Mouse (Mus musculus) embryonic facial prominence, embryonic 14.5 days (tissue): ENCODE measurements around the gene Rrp15. TPM values are rescaled to one million over a fixed set of nuclear protein-coding genes. Genes with fewer than 3 reads are reported as not detected.
A peak's percentile ranks its signal among the peaks of the same experiment; 100 is the strongest.

ENCODE experiments used
- ATAC-seq: fragments of 200-750 bp; cut with Nextera tagmentation; 2 replicates; pipeline ENCODE4 v1.8.0; 2017; ENCODE audit warnings: low read depth, moderate number of reproducible peaks, moderate TSS enrichment
- DNase-seq: peaks from one replicate; pipeline ENCODE4 v3.0.0-alpha.2; 2015; ENCODE audit warnings: low spot score
- H3K27ac ChIP-seq: fragments of 300-500 bp; sonication (generic); replicated peaks from 2 replicates; pipeline ENCODE4 v1.5.1; 2014; ENCODE audit warnings: low read depth, mild to moderate bottlenecking, low read length, moderate library complexity
- H3K27me3 ChIP-seq: fragments of 300-500 bp; sonication (generic); replicated peaks from 2 replicates; pipeline ENCODE4 v1.6.1; 2014; ENCODE audit warnings: low read length; ENCODE audit not compliant: control insufficient read depth, insufficient read depth
- H3K36me3 ChIP-seq: fragments of 300-500 bp; sonication (generic); 2 replicates; pipeline ENCODE4 v1.6.1; 2014; ENCODE audit warnings: low read length, mixed read lengths; ENCODE audit not compliant: control insufficient read depth, insufficient read depth
- H3K4me1 ChIP-seq: fragments of 300-500 bp; sonication (generic); 2 replicates; pipeline ENCODE4 v1.6.1; 2014; ENCODE audit warnings: antibody characterized with exemption, low read length; ENCODE audit not compliant: control insufficient read depth, insufficient read depth
- H3K4me2 ChIP-seq: fragments of 300-500 bp; sonication (generic); 2 replicates; pipeline ENCODE4 v1.6.1; 2014; ENCODE audit warnings: low read depth, mild to moderate bottlenecking, low read length, moderate library complexity, mixed read lengths
- H3K4me3 ChIP-seq: fragments of 300-500 bp; sonication (generic); 2 replicates; pipeline ENCODE4 v1.5.1; 2014; ENCODE audit warnings: low read depth, mild to moderate bottlenecking, low read length
- H3K9ac ChIP-seq: fragments of 300-500 bp; sonication (generic); 2 replicates; pipeline ENCODE4 v1.6.1; 2014; ENCODE audit warnings: low read depth, mild to moderate bottlenecking, low read length, moderate library complexity, mixed read lengths
- H3K9me3 ChIP-seq: fragments of 300-500 bp; sonication (generic); 2 replicates; pipeline ENCODE4 v1.6.1; 2016; ENCODE audit warnings: low read length; ENCODE audit not compliant: control insufficient read depth
- WGBS: fragments of 180-500 bp; shearing (Covaris S2); extraction: QIAGEN DNeasy Blood & Tissue Kit; methylation state at CpG from one replicate; pipeline ENCODE4 v1.1.7; 2014; 5-methylcytosine and 5-hydroxymethylcytosine counted together
- polyA plus RNA-seq: library from polyadenylated mRNA; unstranded; fragments of >200 nt; fragmentation: Nextera tagmentation; extraction: Ambion mirVana; gene quantifications from 2 replicates; pipeline ENCODE4 v1.2.1, GENCODE M21; 2014

Gene Rrp15
- polyA plus RNA-seq, 1 experiment from 2014 or later: 59.7 TPM

- H3K36me3 ChIP-seq: peaks cover 29% of the 10 kb centered on the region
- H3K4me1 ChIP-seq: no peaks in the 10 kb centered on the region
- ATAC-seq (peak; percentile 75), DNase-seq (peak; percentile 88)
- WGBS: 27% methylated on average over 12 of the region's 12 CpGs
- no peak overlapping the region for H3K4me3 ChIP-seq
- no peak overlapping the region for H3K9ac ChIP-seq
- peak overlapping the region; percentile 18; the same call in 1 of the 2 replicates for H3K4me2 ChIP-seq
- no peaks in the 10 kb centered on the region for H3K9me3 ChIP-seq
- H3K27ac ChIP-seq: no peak overlapping the region
- H3K27me3 ChIP-seq: no peaks in the 10 kb centered on the region
These were observed 27.3 kb downstream of the Rrp15 start for GRCm38 (mm10) chr1:186721846-186722245.

DNA sequence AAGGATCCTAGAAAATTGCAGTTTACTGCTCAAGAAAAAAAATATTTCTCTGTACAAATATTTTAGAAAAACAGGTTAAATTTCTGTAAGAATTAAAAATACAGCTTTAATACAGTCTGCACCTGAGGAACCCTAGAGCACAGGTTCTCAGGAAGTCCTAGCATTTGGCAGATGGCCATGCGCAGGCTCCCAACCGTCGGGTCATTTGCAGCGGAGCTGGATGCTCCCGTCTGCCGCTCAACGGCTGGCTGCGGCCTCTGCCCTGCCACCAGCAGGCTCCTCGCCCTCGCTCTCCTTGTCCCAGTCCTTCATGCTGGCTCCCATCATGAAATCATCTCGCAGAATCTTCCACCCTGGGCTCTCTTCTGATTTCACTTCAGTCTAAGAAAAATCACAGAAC is 28.0 kb downstream of the Rrp15 start:
- ATAC-seq: no peak
- no peaks in the 10 kb centered on the region for H3K27me3 ChIP-seq
- H3K4me1 ChIP-seq: no peaks in the 10 kb centered on the region
- H3K27ac ChIP-seq: no peak overlapping the region
- 91% methylated on average over 11 of the region's 11 CpGs for WGBS
- H3K4me2 ChIP-seq: no peak overlapping the region
- H3K36me3 ChIP-seq: peaks cover 29% of the 10 kb centered on the region
- H3K9me3 ChIP-seq: no peaks in the 10 kb centered on the region
- no peak overlapping the region for H3K4me3 ChIP-seq
- H3K9ac ChIP-seq: no peak overlapping the region
- DNase-seq: no peak

DNA sequence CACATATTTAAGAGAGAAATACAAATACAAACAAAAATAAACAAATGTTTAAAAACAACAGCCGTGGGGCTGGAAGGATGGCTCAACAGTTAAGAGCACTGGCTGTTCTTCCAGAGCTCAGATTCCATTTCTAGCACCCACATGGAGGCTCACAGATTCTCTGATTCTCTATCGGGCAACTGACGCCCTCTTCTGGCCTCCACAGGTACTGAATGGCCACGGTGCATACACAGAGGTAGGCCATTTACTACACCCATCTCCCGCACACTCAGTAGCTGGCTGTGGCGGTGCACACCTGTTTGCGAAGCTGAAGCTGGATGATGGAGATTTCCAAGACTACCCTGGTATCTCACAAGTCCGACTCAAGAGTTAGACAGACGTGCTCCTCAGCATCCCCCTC is 29.4 kb downstream of the Rrp15 start:
- no peak overlapping the region for H3K4me2 ChIP-seq
- H3K9ac ChIP-seq: no peak overlapping the region
- no peak overlapping the region for H3K27ac ChIP-seq
- WGBS: 96% methylated on average over 9 of the region's 9 CpGs
- H3K4me1 ChIP-seq: no peaks in the 10 kb centered on the region
- H3K4me3 ChIP-seq: no peak overlapping the region
- no peak for ATAC-seq
- 0 out of 2 replicates have a peak, but pooled peaks cover 2% of the 10 kb centered on the region for H3K9me3 ChIP-seq
- DNase-seq: no peak
- H3K27me3 ChIP-seq: no peaks in the 10 kb centered on the region
- H3K36me3 ChIP-seq: peaks cover 29% of the 10 kb centered on the region

DNA sequence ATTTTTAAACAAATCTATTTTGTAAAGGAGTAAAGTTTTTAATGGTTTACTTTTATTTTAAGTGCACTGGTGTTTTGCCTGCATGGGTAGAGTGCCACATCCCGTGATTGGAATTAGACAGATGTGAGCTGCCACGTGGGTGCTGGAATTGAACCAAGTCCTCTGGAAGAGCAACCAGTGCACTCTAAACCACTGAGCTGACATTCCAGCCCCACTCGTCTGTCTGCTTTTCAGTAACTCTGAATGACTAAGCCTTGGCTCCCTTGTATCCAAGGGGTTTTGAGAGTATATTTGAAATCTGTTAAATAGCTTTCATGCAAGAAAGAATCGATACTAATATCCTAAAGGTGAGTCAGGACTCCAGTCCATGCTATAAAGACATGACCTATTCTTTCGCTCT is 30.3 kb downstream of the Rrp15 start:
- Histone ChIP-seq H3K4me3 (no peak overlapping the region), H3K27me3 (no peaks in the 10 kb centered on the region), H3K36me3 (peaks cover 29% of the 10 kb centered on the region), H3K9me3 (0 out of 2 replicates have a peak, but pooled peaks cover 2% of the 10 kb centered on the region), H3K4me1 (no peaks in the 10 kb centered on the region), H3K4me2 (no peak overlapping the region), H3K27ac (no peak overlapping the region), H3K9ac (no peak overlapping the region)
- ATAC-seq (no peak), DNase-seq (peak; percentile 61)
- WGBS: 71% methylated on average over 5 of the region's 5 CpGs

- ATAC-seq (0 out of 2 replicates have a peak, but pooled peaks have one; percentile 59), DNase-seq (peak; percentile 65)
- no peaks in the 10 kb centered on the region for H3K27me3 ChIP-seq
- H3K4me3 ChIP-seq: no peak overlapping the region
- 0 out of 2 replicates have a peak, but pooled peaks cover 2% of the 10 kb centered on the region for H3K9me3 ChIP-seq
- peaks cover 19% of the 10 kb centered on the region for H3K36me3 ChIP-seq
- no peak overlapping the region for H3K9ac ChIP-seq
- WGBS: 76% methylated on average over 17 of the region's 17 CpGs
- no peak overlapping the region for H3K4me2 ChIP-seq
- H3K4me1 ChIP-seq: no peaks in the 10 kb centered on the region
- no peak overlapping the region for H3K27ac ChIP-seq
These were observed 33.9 kb downstream of the Rrp15 start for GRCm38 (mm10) chr1:186714980-186715896.

GRCm38 (mm10) chr1:186714215-186714614 is 34.9 kb downstream of the Rrp15 start:
- ATAC-seq: no peak
- no peak overlapping the region for H3K4me2 ChIP-seq
- H3K9me3 ChIP-seq: 0 out of 2 replicates have a peak, but pooled peaks cover 2% of the 10 kb centered on the region
- no peaks in the 10 kb centered on the region for H3K4me1 ChIP-seq
- no peak overlapping the region for H3K9ac ChIP-seq
- H3K27me3 ChIP-seq: no peaks in the 10 kb centered on the region
- no peak overlapping the region for H3K27ac ChIP-seq
- 79% methylated on average over 4 of the region's 4 CpGs for WGBS
- no peak overlapping the region for H3K4me3 ChIP-seq
- H3K36me3 ChIP-seq: peaks cover 11% of the 10 kb centered on the region; the same call in 1 of the 2 replicates
- DNase-seq: no peak

DNA sequence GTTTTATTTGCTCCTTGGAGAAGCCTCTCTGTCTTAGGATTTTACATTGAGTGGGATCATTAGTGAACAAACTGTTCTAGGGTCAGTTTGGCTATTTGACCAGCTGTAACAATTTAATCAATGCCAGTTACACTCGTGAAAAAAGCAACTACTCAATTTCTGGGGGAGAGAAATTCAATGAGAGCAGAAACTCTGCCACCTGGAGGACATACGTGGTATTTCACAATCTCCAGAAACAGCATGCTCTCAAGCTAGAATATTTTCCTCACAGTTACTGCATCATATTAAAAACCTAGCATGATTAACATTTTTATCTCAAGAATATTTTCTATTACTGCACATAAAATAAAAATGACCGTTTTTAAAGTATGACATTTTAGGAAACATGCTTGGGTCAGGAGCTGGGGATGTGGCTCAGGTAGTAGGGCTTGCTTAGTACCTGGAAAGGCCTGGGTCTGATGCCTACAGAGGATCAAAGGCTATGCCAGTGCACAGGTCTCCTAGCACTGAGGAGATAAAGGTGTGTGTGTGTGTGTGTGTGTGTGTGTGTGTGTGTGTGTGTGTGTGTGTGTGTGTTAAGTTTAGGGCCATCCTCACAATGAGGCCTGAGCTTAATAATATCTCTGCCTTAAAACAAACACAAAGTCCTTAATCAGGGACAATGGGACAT is 36.2 kb downstream of the Rrp15 start:
- ATAC-seq (no peak), DNase-seq (peak; percentile 60)
- Histone ChIP-seq H3K36me3 (peaks cover 11% of the 10 kb centered on the region; the same call in 1 of the 2 replicates), H3K4me1 (no peaks in the 10 kb centered on the region), H3K9me3 (0 out of 2 replicates have a peak, but pooled peaks cover 2% of the 10 kb centered on the region), H3K27me3 (no peaks in the 10 kb centered on the region), H3K9ac (no peak overlapping the region), H3K4me2 (no peak overlapping the region), H3K27ac (no peak overlapping the region), H3K4me3 (no peak overlapping the region)
- under 1% methylated on average over 3 of the region's 3 CpGs for WGBS

GRCm38 (mm10) chr1:186705915-186706248 is 43.3 kb downstream of the Rrp15 start, which contains the start of gene Tgfb2:
TSS of gene Tgfb2 (minus strand) at chr1:186705989.
- DNase-seq (peak; percentile 83), ATAC-seq (peak; percentile 15)
- H3K4me1 ChIP-seq: peaks cover 8% of the 10 kb centered on the region; the same call in 1 of the 2 replicates
- peak within 1 kb of the TSS; percentile 58 for H3K4me3 ChIP-seq
- H3K9ac ChIP-seq: peak within 1 kb of the TSS; percentile 92
- H3K4me2 ChIP-seq: peak within 1 kb of the TSS; percentile 87
- no peaks in the 10 kb centered on the region for H3K27me3 ChIP-seq
- 2% methylated on average over 10 of the region's 12 CpGs for WGBS
- H3K27ac ChIP-seq: peak within 1 kb of the TSS; percentile 92
- H3K36me3 ChIP-seq: no peaks in the 10 kb centered on the region
- no peaks in the 10 kb centered on the region for H3K9me3 ChIP-seq
